Mouse (Mus musculus): ENCODE results near the gene Esrrg. TPM values are rescaled to one million over a fixed set of nuclear protein-coding genes. Genes with fewer than 3 reads are reported as not detected.

The Esrrg gene
- total RNA-seq (2012; rRNA removed), result not detected in 2 replicates
- total RNA-seq (2014; rRNA removed), result not detected in 2 replicates
- not detected in 2 replicates for polyA plus RNA-seq (2012; ENCODE audit: insufficient read length, low read depth)

DNA sequence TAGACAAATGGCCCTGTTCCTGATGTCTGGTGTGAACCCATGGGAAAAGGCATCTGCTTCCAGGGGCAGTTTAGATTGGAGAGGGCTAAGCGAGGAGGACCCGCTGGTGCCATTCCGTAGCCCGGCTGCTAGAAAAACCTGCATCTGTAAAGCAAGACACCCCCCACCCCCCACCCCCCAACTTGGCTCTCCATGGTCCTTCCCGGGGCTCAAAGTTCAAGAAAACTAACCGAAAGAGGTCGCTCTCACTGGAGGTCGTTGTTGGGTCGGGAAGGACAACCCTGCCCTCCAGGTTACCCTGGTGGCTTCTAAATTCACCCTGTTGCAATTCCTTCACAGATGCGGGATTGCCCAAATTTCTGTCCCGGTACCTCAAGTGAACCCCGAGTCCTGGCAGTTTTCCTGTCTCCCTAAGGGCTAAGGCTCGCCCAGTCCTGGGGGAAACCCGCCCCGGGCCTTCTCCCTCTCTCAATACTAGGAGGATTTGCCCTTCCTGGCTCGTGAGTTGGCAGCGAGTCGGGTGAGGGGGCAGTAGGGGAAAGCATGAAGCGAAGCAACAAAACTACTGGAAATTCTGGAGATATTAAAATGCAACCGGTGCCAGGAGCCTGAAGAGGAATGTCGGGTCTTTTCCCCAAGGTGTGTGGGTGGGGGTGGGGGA lies at the start of gene Esrrg:
Gene Esrrg, plus strand, starts transcription at position 531 of the 661 bp plus-strand sequence.
- Histone ChIP-seq H3K27me3 (replicated peaks) (no peaks in the 10 kb centered on the region), H3K4me2 (ENCODE audit: insufficient read depth, low read depth, poor library complexity, severe bottlenecking) (no peak within 1 kb of the TSS), H3K79me2 (replicated peaks; ENCODE audit: control insufficient read depth, extremely low read depth, insufficient read depth, poor library complexity, severe bottlenecking) (no peaks in the 10 kb centered on the region), H3K9ac (ENCODE audit: insufficient read depth, low read depth) (no peak within 1 kb of the TSS), H3K9me3 (replicated peaks; ENCODE audit: low read length) (peaks cover 81% of the 10 kb centered on the region), H3K36me3 (replicated peaks in 1 of 2; ENCODE audit: control insufficient read depth in 1 of 2, insufficient read depth in 1 of 2, low read length in 1 of 2) (no peaks in the 10 kb centered on the region), H3K4me3 (replicated peaks in 1 of 3; ENCODE audit: low read depth in 2 of 3, low read length in 2 of 3, poor library complexity in 1 of 3) (no peak within 1 kb of the TSS), H3K27ac (ENCODE audit: insufficient read depth, low read depth) (no peak within 1 kb of the TSS), H3K4me1 (ENCODE audit: control insufficient read depth in 1 of 2, insufficient read depth in 2 of 2) (no peaks in the 10 kb centered on the region)
- in situ Hi-C loops (cut with MboI; ENCODE audit: low pct_ligation_motif_present, low pct_unique_long_range_greater_than_20kb, low sequenced_read_pairs), result no loop called here
- dilution Hi-C loops (cut with MboI; ENCODE audit: extremely low pct_ligation_motif_present, extremely low pct_unique_long_range_greater_than_20kb, low sequenced_read_pairs), result no loop called here
- no peak for DNase-seq (ENCODE audit: extremely low read depth)
- no peak for TF ChIP-seq USF1 (IDR thresholded peaks at IDR 0.05; ENCODE audit: low read depth, low read length)
- TF ChIP-seq JUND (conservative IDR thresholded peaks at IDR 0.05; ENCODE audit: low read depth, low read length), result no peak
- TF ChIP-seq RCOR1 (conservative IDR thresholded peaks at IDR 0.05; ENCODE audit: low read depth, low read length), result no peak
- no peak for TF ChIP-seq MAZ (IDR thresholded peaks at IDR 0.05; ENCODE audit: low read depth, low read length)
- TF ChIP-seq POLR2AphosphoS2 (IDR thresholded peaks at IDR 0.05; ENCODE audit: low read depth, low read length), result no peak
- no peak for TF ChIP-seq PAX5 (IDR thresholded peaks at IDR 0.05; ENCODE audit: low read length)
- TF ChIP-seq TCF12 (IDR thresholded peaks at IDR 0.05; ENCODE audit: low read depth, low read length), result no peak
- no peak for TF ChIP-seq ZNF384 (IDR thresholded peaks at IDR 0.05; ENCODE audit: low read depth, low read length)
- no peak for TF ChIP-seq ZC3H11A (IDR thresholded peaks at IDR 0.05; ENCODE audit: low read depth, low read length)

DNA sequence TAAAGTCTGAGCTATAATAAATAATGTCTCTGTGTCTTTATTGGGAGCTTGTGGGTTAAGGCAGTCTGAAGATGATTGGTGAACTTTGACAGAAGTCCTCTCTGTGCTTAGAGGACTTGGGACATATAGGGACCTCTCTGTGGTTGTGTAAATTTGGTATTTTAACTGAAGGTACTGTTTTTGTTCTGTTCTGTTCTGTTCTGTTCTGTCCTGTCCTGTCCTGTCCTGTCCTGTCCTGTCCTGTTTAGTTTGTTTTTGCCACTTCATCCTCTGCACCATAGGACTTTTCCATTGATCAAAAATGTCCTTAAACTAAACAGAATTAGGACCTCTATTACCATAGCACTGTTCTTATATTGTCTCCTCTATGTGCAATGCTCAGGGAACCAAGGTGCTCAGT lies 24.6 kb upstream of the Esrrg start:
- Histone ChIP-seq H3K4me2 (ENCODE audit: insufficient read depth, low read depth, poor library complexity, severe bottlenecking) (no peak overlapping the region), H3K27ac (ENCODE audit: insufficient read depth, low read depth) (no peak overlapping the region), H3K9me3 (replicated peaks; ENCODE audit: low read length) (peaks cover 9% of the 10 kb centered on the region), H3K79me2 (replicated peaks; ENCODE audit: control insufficient read depth, extremely low read depth, insufficient read depth, poor library complexity, severe bottlenecking) (no peaks in the 10 kb centered on the region), H3K36me3 (replicated peaks in 1 of 2; ENCODE audit: control insufficient read depth in 1 of 2, insufficient read depth in 1 of 2, low read length in 1 of 2) (no peaks in the 10 kb centered on the region), H3K4me3 (replicated peaks in 1 of 3; ENCODE audit: low read depth in 2 of 3, low read length in 2 of 3, poor library complexity in 1 of 3) (no peak overlapping the region), H3K27me3 (replicated peaks) (no peaks in the 10 kb centered on the region), H3K4me1 (ENCODE audit: control insufficient read depth in 1 of 2, insufficient read depth in 2 of 2) (peaks cover 0 to 7% of the 10 kb centered on the region in 2 experiments; a peak in 1 of 4 replicates), H3K9ac (ENCODE audit: insufficient read depth, low read depth) (no peak overlapping the region)
- no peak for TF ChIP-seq PAX5 (IDR thresholded peaks at IDR 0.05; ENCODE audit: low read length)
- TF ChIP-seq CHD2 (IDR thresholded peaks at IDR 0.05; ENCODE audit: low read length), result no peak
- dilution Hi-C loops (cut with MboI; ENCODE audit: extremely low pct_ligation_motif_present, extremely low pct_unique_long_range_greater_than_20kb, low sequenced_read_pairs) (no loop called here), in situ Hi-C loops (cut with MboI; ENCODE audit: low pct_ligation_motif_present, low pct_unique_long_range_greater_than_20kb, low sequenced_read_pairs) (no loop called here)
- no peak for DNase-seq (ENCODE audit: extremely low read depth)

DNA sequence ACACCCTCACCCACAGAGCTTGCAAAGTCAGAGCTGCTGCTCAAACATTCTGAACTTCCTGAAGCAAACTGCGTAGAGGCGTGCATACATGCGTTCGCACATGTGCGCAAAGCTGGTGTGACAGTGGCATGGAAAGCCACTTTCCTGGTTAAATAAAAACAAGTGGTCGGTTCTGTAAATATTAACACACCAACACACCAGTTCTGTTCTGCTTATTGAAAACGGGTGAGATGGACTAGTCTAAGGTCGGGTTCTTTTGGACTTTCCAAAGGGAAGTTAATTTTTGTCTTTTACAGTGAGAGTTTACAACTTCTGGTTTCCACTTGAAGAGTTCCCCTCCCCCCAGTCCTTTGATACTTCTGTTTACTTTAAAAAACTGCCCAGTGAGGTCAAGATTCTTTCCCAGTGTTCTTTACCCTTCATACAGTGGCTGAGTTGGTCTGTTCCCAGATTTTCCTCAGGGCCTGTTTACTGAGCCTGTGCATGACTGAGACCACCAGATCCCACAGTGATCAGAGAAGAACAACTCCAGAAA lies 22.0 kb upstream of the Esrrg start:
- dilution Hi-C loops (cut with MboI; ENCODE audit: extremely low pct_ligation_motif_present, extremely low pct_unique_long_range_greater_than_20kb, low sequenced_read_pairs) (no loop called here), in situ Hi-C loops (cut with MboI; ENCODE audit: low pct_ligation_motif_present, low pct_unique_long_range_greater_than_20kb, low sequenced_read_pairs) (no loop called here)
- no peak overlapping the region for H3K27ac ChIP-seq (ENCODE audit: insufficient read depth, low read depth)

More for the DNA sequence above, 22.0 kb upstream of the Esrrg start:
- TF ChIP-seq NRF1 (IDR thresholded peaks at IDR 0.05; ENCODE audit: low read depth, low read length), result no peak
- TF ChIP-seq USF2 (conservative IDR thresholded peaks at IDR 0.05; ENCODE audit: low read depth, low read length), result no peak
- no peak for TF ChIP-seq MXI1 (IDR thresholded peaks at IDR 0.05; ENCODE audit: low read depth, low read length)
- TF ChIP-seq CHD2 (IDR thresholded peaks at IDR 0.05; ENCODE audit: low read length), result no peak
- no peak for TF ChIP-seq TBP (conservative IDR thresholded peaks at IDR 0.05; ENCODE audit: low read depth, low read length)
- TF ChIP-seq ETS1 (conservative IDR thresholded peaks at IDR 0.05; ENCODE audit: low read depth, low read length), result no peak
- TF ChIP-seq MAX (IDR thresholded peaks at IDR 0.05; ENCODE audit: low read length), result no peak
- TF ChIP-seq JUN (IDR thresholded peaks at IDR 0.05; ENCODE audit: insufficient read depth, low read depth, low read length), result no peak
- no peak for TF ChIP-seq POLR2A (IDR thresholded peaks at IDR 0.05; ENCODE audit: low read depth, low read length)
- no peak for TF ChIP-seq ELF1 (IDR thresholded peaks at IDR 0.05; ENCODE audit: low read depth, low read length)
- no peak for TF ChIP-seq KAT2A (IDR thresholded peaks at IDR 0.05; ENCODE audit: insufficient replicate concordance, low read length)
- TF ChIP-seq JUND (conservative IDR thresholded peaks at IDR 0.05; ENCODE audit: low read depth, low read length), result no peak
- TF ChIP-seq SIN3A (IDR thresholded peaks at IDR 0.05; ENCODE audit: low read length), result no peak
- TF ChIP-seq BHLHE40 (IDR thresholded peaks at IDR 0.05; ENCODE audit: low read depth, low read length), result no peak
- TF ChIP-seq MAFK (IDR thresholded peaks at IDR 0.05; ENCODE audit: insufficient replicate concordance, low read length), result no peak
- no peak for TF ChIP-seq ZMIZ1 (IDR thresholded peaks at IDR 0.05; ENCODE audit: low read depth, low read length)
- no peaks in the 10 kb centered on the region for H3K79me2 ChIP-seq (replicated peaks; ENCODE audit: control insufficient read depth, extremely low read depth, insufficient read depth, poor library complexity, severe bottlenecking)
- H3K9ac ChIP-seq (ENCODE audit: insufficient read depth, low read depth), result no peak overlapping the region
- no peaks in the 10 kb centered on the region for H3K36me3 ChIP-seq (replicated peaks in 1 of 2; ENCODE audit: control insufficient read depth in 1 of 2, insufficient read depth in 1 of 2, low read length in 1 of 2)
- no peak for DNase-seq (ENCODE audit: extremely low read depth)
- H3K4me1 ChIP-seq (ENCODE audit: control insufficient read depth in 1 of 2, insufficient read depth in 2 of 2), result peaks cover 0 to 7% of the 10 kb centered on the region in 2 experiments; a peak in 1 of 4 replicates
- H3K4me3 ChIP-seq (replicated peaks in 1 of 3; ENCODE audit: low read depth in 2 of 3, low read length in 2 of 3, poor library complexity in 1 of 3), result no peak overlapping the region
- H3K27me3 ChIP-seq (replicated peaks), result no peaks in the 10 kb centered on the region
- no peak overlapping the region for H3K4me2 ChIP-seq (ENCODE audit: insufficient read depth, low read depth, poor library complexity, severe bottlenecking)
- H3K9me3 ChIP-seq (replicated peaks; ENCODE audit: low read length), result peaks cover 9% of the 10 kb centered on the region
